Mouse (Mus musculus) lung, adult 2 months (tissue): ENCODE results near the gene Gm11639.

Experiments used
- CTCF ChIP-seq: fragments of 200-500 bp; IDR thresholded peaks from 2 replicates; pipeline ENCODE4 v1.5.1; 2011; ENCODE audit warnings: mild to moderate bottlenecking, low read length, control low read depth; ENCODE audit not compliant: insufficient read depth
- POLR2A ChIP-seq: fragments of 200-500 bp; IDR thresholded peaks from 2 replicates; pipeline ENCODE4 v1.6.1; 2011; ENCODE audit warnings: low read depth, mild to moderate bottlenecking, control low read depth, low read length, borderline replicate concordance; ENCODE audit errors: extremely low read depth

DNA sequence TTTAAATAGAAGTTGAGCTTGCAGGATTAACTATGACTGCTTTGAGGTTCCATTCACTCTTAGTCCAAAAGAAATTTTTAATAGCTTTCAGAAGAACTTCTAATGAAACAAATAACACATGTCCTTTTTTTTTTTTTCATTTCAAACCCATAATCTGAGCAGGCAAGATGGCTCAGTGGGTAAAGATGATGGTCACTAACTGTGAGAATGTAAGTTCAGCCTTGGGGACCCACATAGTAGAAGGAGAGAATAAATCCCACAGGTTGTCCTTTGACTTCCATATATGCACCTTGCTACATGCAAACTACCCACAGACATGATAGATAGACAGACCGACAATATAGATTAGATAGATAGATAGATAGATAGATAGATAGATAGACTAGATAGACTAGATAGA, 282.4 kb downstream of the Gm11639 start:
- TF ChIP-seq CTCF (no peak), POLR2A (no peak)
